Mouse (Mus musculus): ENCODE measurements around the gene Ankrd27. TPM values are rescaled to one million over a fixed set of nuclear protein-coding genes. Genes with fewer than 3 reads are reported as not detected.
"Not testable (repeated sequence)": the region's sequence is repeated elsewhere in the genome, so short reads cannot be mapped to it uniquely, and the experiment has no call there.

The Ankrd27 gene
- total and polyA plus RNA-seq, 3 experiments, result 49.0 to 103 (median 74.9) TPM

- H3K27ac ChIP-seq (ENCODE audit: control insufficient read depth, low read depth, low read length); H3K9ac ChIP-seq (ENCODE audit: control insufficient read depth, low read depth, low read length, poor library complexity, severe bottlenecking); H3K36me3 ChIP-seq (ENCODE audit: control insufficient read depth in 1 of 2, insufficient read depth in 2 of 2, low read length in 2 of 2); H3K9me3 ChIP-seq (replicated peaks; ENCODE audit: insufficient read depth, low read length); H3K79me2 ChIP-seq (ENCODE audit: control insufficient read depth, insufficient read depth, low read length, poor library complexity); H3K4me3 ChIP-seq (ENCODE audit: control insufficient read depth in 1 of 2, insufficient read depth in 1 of 2, low read depth in 2 of 2, low read length in 2 of 2); H3K27me3 ChIP-seq (ENCODE audit: control insufficient read depth in 1 of 2, insufficient read depth in 2 of 2, low read length in 2 of 2): not testable (repeated sequence)
- DNase-seq (ENCODE audit: low read depth, low spot score), result peak; percentile 30
- H3K4me1 ChIP-seq (ENCODE audit: control insufficient read depth in 1 of 2, insufficient read depth in 2 of 2, low read length in 2 of 2), result peaks cover 0 to 15% of the 10 kb centered on the region in 2 experiments; a peak in 2 of 4 replicates
- peak; percentile 28 for TF ChIP-seq ZC3H11A (IDR thresholded peaks at IDR 0.05; ENCODE audit: low read depth, low read length)
- peak in 2 of 3 experiments; percentile 36 to 53; a peak in 5 of 6 replicates for TF ChIP-seq CTCF (IDR thresholded peaks at IDR 0.05 in 2 of 3, conservative IDR thresholded peaks at IDR 0.05 in 1 of 3; ENCODE audit: control insufficient read depth in 1 of 3, insufficient read depth in 1 of 3, low read depth in 2 of 3, low read length in 3 of 3, poor library complexity in 1 of 3, severe bottlenecking in 1 of 3)
- peak; percentile 33 for TF ChIP-seq SMC3 (IDR thresholded peaks at IDR 0.05; ENCODE audit: low read depth, low read length)
These were observed 16.3 kb upstream of the Ankrd27 start for GRCm38 (mm10) chr7:35569724-35570123.

GRCm38 (mm10) chr7:35570883-35571282 lies 15.2 kb upstream of the Ankrd27 start:
- not testable (repeated sequence) for H3K27me3 ChIP-seq (ENCODE audit: control insufficient read depth in 1 of 2, insufficient read depth in 2 of 2, low read length in 2 of 2); H3K9me3 ChIP-seq (replicated peaks; ENCODE audit: insufficient read depth, low read length)

DNA sequence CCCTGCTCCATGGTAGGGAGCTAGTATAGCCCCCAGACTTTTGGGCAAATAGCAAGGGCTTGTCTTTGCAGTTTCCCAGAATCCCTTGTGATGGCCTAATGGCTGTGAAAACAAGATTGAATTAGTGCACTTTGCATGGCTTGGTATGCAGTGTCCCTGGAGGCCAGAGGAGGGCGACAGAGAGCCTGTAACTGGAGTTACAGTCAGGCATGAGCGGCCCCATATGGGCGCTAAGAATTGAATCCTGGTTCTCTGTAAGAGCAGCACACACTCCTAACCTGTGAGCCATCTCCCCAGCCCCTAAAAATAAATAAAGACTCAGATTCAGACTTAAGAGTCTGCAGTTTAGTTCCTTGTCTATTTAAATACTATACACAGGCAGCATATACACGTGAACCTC lies 6.2 kb upstream of the Ankrd27 start:
- Histone ChIP-seq H3K79me2 (ENCODE audit: control insufficient read depth, insufficient read depth, low read length, poor library complexity) (no peaks in the 10 kb centered on the region), H3K9me3 (replicated peaks; ENCODE audit: insufficient read depth, low read length) (no peaks in the 10 kb centered on the region), H3K4me3 (ENCODE audit: control insufficient read depth in 1 of 2, insufficient read depth in 1 of 2, low read depth in 2 of 2, low read length in 2 of 2) (no peak overlapping the region), H3K9ac (ENCODE audit: control insufficient read depth, low read depth, low read length, poor library complexity, severe bottlenecking) (no peak overlapping the region), H3K4me1 (ENCODE audit: control insufficient read depth in 1 of 2, insufficient read depth in 2 of 2, low read length in 2 of 2) (no peaks in the 10 kb centered on the region), H3K27me3 (ENCODE audit: control insufficient read depth in 1 of 2, insufficient read depth in 2 of 2, low read length in 2 of 2) (peaks cover 2% of the 10 kb centered on the region in 2 experiments; a peak in 1 of 4 replicates), H3K27ac (ENCODE audit: control insufficient read depth, low read depth, low read length) (no peak overlapping the region), H3K36me3 (ENCODE audit: control insufficient read depth in 1 of 2, insufficient read depth in 2 of 2, low read length in 2 of 2) (no peaks in the 10 kb centered on the region; a peak in 1 of 4 replicates)
- peak; percentile 88 for DNase-seq (ENCODE audit: low read depth, low spot score)
- TF ChIP-seq SIN3A (IDR thresholded peaks at IDR 0.05; ENCODE audit: low read length) (0 out of 2 replicates have a peak, but pooled peaks have one; percentile 29), MYC (IDR thresholded peaks at IDR 0.05; ENCODE audit: low read depth, low read length) (0 out of 2 replicates have a peak, but pooled peaks have one; percentile 31), ZMIZ1 (IDR thresholded peaks at IDR 0.05; ENCODE audit: low read depth, low read length) (no peak), EP300 (IDR thresholded peaks at IDR 0.05; ENCODE audit: low read depth in 1 of 2, low read length in 2 of 2) (0 out of 4 replicates have a peak, but pooled peaks of 1 of the 2 experiments have one; percentile 21), CTCF (IDR thresholded peaks at IDR 0.05 in 2 of 3, conservative IDR thresholded peaks at IDR 0.05 in 1 of 3; ENCODE audit: control insufficient read depth in 1 of 3, insufficient read depth in 1 of 3, low read depth in 2 of 3, low read length in 3 of 3, poor library complexity in 1 of 3, severe bottlenecking in 1 of 3) (peak; percentile 86 to 94 (median 92)), GATA1 (IDR thresholded peaks at IDR 0.05; ENCODE audit: low read depth, low read length) (0 out of 2 replicates have a peak, but pooled peaks have one; percentile 14), RAD21 (IDR thresholded peaks at IDR 0.05; ENCODE audit: low read depth, low read length) (peak; percentile 72), RCOR1 (IDR thresholded peaks at IDR 0.05; ENCODE audit: low read depth, low read length) (0 out of 2 replicates have a peak, but pooled peaks have one; percentile 7), ZC3H11A (IDR thresholded peaks at IDR 0.05; ENCODE audit: low read depth, low read length) (peak; percentile 69), POLR2AphosphoS5 (IDR thresholded peaks at IDR 0.05; ENCODE audit: borderline replicate concordance, low read depth, low read length) (no peak), POLR2AphosphoS2 (IDR thresholded peaks at IDR 0.05; ENCODE audit: low read length) (no peak), HCFC1 (IDR thresholded peaks at IDR 0.05; ENCODE audit: low read depth, low read length) (0 out of 2 replicates have a peak, but pooled peaks have one; percentile 33), SMC3 (IDR thresholded peaks at IDR 0.05; ENCODE audit: low read depth, low read length) (peak; percentile 82)

More at GRCm38 (mm10) chr7:35570883-35571282, 15.2 kb upstream of the Ankrd27 start:
- DNase-seq (ENCODE audit: low read depth, low spot score), result peak; percentile 49
- H3K4me1 ChIP-seq (ENCODE audit: control insufficient read depth in 1 of 2, insufficient read depth in 2 of 2, low read length in 2 of 2), result peaks cover 0 to 15% of the 10 kb centered on the region in 2 experiments; a peak in 2 of 4 replicates
- H3K4me3 ChIP-seq (ENCODE audit: control insufficient read depth in 1 of 2, insufficient read depth in 1 of 2, low read depth in 2 of 2, low read length in 2 of 2), result peak overlapping the region; percentile 19 to 26; a peak in 2 of 4 replicates
- H3K79me2 ChIP-seq (ENCODE audit: control insufficient read depth, insufficient read depth, low read length, poor library complexity); H3K27ac ChIP-seq (ENCODE audit: control insufficient read depth, low read depth, low read length); H3K9ac ChIP-seq (ENCODE audit: control insufficient read depth, low read depth, low read length, poor library complexity, severe bottlenecking); H3K36me3 ChIP-seq (ENCODE audit: control insufficient read depth in 1 of 2, insufficient read depth in 2 of 2, low read length in 2 of 2): not testable (repeated sequence)
- TF ChIP-seq ZC3H11A (IDR thresholded peaks at IDR 0.05; ENCODE audit: low read depth, low read length) (peak; percentile 49), CTCF (IDR thresholded peaks at IDR 0.05 in 2 of 3, conservative IDR thresholded peaks at IDR 0.05 in 1 of 3; ENCODE audit: control insufficient read depth in 1 of 3, insufficient read depth in 1 of 3, low read depth in 2 of 3, low read length in 3 of 3, poor library complexity in 1 of 3, severe bottlenecking in 1 of 3) (peak in 2 of 3 experiments; percentile 20 to 34; a peak in 3 of 6 replicates), RAD21 (IDR thresholded peaks at IDR 0.05; ENCODE audit: low read depth, low read length) (peak; percentile 36), SMC3 (IDR thresholded peaks at IDR 0.05; ENCODE audit: low read depth, low read length) (peak; percentile 35)
